Mouse (Mus musculus): ENCODE measurements at regions not wholly inside any gene's neighbourhood (a gene's known extent, or its start where the extent isn't known, plus 50 kb on each side); places are given as distances from the start of the nearest gene placed in this dataset.

- Histone ChIP-seq H3K9me3 (no peaks in the 10 kb centered on the region), H3K27ac (no peak overlapping the region), H3K27me3 (ENCODE audit: poor library complexity, severe bottlenecking) (no peaks in the 10 kb centered on the region), H3K36me3 (replicated peaks) (no peaks in the 10 kb centered on the region), H3K4me3 (no peak overlapping the region), H3K4me1 (no peaks in the 10 kb centered on the region)
- DNase-seq (ENCODE audit: extremely low spot score, low spot score), result no peak
- 73% methylated on average over 3 of the region's 3 CpGs for WGBS
These were observed 159.0 kb upstream of the Dusp10 start for GRCm38 (mm10) chr1:183853956-183854613.

GRCm38 (mm10) chr1:183865111-183865510, 148.0 kb upstream of the Dusp10 start:
- H3K27ac ChIP-seq, result no peak overlapping the region
- H3K4me1 ChIP-seq, result no peaks in the 10 kb centered on the region
- no peaks in the 10 kb centered on the region for H3K9me3 ChIP-seq
- WGBS, result 86% methylated on average over 4 of the region's 4 CpGs
- no peak overlapping the region for H3K4me3 ChIP-seq
- H3K36me3 ChIP-seq (replicated peaks), result no peaks in the 10 kb centered on the region
- H3K27me3 ChIP-seq (ENCODE audit: poor library complexity, severe bottlenecking), result no peaks in the 10 kb centered on the region
- no peak for DNase-seq (ENCODE audit: extremely low spot score, low spot score)

GRCm38 (mm10) chr1:183865586-183865985, 147.5 kb upstream of the Dusp10 start:
- no peaks in the 10 kb centered on the region for H3K36me3 ChIP-seq (replicated peaks)
- 91% methylated on average over 3 of the region's 3 CpGs for WGBS
- H3K27me3 ChIP-seq (ENCODE audit: poor library complexity, severe bottlenecking), result no peaks in the 10 kb centered on the region
- no peak overlapping the region for H3K4me3 ChIP-seq
- H3K9me3 ChIP-seq, result no peaks in the 10 kb centered on the region
- no peak for DNase-seq (ENCODE audit: extremely low spot score, low spot score)
- H3K4me1 ChIP-seq, result no peaks in the 10 kb centered on the region
- no peak overlapping the region for H3K27ac ChIP-seq

DNA sequence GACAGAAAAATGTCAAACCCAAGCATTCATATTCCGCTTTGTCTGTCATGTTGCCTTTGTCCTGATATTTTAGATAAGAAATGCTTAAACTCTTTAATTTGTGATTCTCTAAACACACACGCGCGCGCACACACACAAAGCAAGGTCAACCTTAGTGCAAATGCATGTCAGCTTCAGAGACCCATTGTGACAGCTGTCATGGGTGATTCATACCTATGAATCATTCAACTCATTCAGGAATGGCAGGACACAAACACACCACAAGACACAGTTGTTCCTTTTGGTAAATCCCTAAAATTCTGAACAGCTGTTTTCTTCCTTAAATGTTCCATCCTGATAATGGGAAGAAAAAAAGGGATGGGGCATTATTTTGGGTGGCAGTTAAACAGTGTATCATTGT, 144.1 kb upstream of the Dusp10 start:
- Histone ChIP-seq H3K4me1 (no peaks in the 10 kb centered on the region), H3K27me3 (ENCODE audit: poor library complexity, severe bottlenecking) (no peaks in the 10 kb centered on the region), H3K9me3 (no peaks in the 10 kb centered on the region), H3K36me3 (replicated peaks) (no peaks in the 10 kb centered on the region), H3K4me3 (no peak overlapping the region), H3K27ac (no peak overlapping the region)
- DNase-seq (ENCODE audit: extremely low spot score, low spot score), result no peak
- 97% methylated on average over 5 of the region's 5 CpGs for WGBS

- H3K4me1 ChIP-seq, result no peaks in the 10 kb centered on the region
- WGBS, result 92% methylated on average over 3 of the region's 3 CpGs
- H3K27me3 ChIP-seq (ENCODE audit: poor library complexity, severe bottlenecking), result no peaks in the 10 kb centered on the region
- no peak overlapping the region for H3K27ac ChIP-seq
- H3K4me3 ChIP-seq, result no peak overlapping the region
- no peaks in the 10 kb centered on the region for H3K9me3 ChIP-seq
- no peak for DNase-seq (ENCODE audit: extremely low spot score, low spot score)
- H3K36me3 ChIP-seq (replicated peaks), result no peaks in the 10 kb centered on the region
These were observed 117.2 kb upstream of the Dusp10 start for GRCm38 (mm10) chr1:183895936-183896335.

DNA sequence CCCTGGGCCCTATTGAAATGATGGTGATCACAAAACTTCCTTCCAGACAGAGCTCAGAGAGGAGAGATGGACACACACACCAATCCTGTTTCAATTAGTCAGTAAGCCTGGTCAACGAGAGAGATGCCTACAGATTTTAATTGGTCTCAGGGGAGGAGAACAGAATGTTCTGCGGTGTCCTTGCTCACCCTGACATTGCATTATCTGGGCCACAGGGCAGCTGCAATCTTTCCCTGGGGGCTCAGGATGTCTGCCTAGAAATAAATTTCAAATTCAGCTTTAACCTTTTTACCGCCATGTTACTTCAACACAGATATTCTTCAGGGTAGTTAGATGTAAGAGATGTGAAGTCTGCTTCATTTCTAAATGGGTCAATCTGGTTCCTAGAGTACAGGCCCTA, 115.0 kb upstream of the Dusp10 start:
- no peak for DNase-seq (ENCODE audit: extremely low spot score, low spot score)
- H3K4me3 ChIP-seq, result no peak overlapping the region
- H3K9me3 ChIP-seq, result no peaks in the 10 kb centered on the region
- 86% methylated on average over 3 of the region's 3 CpGs for WGBS
- no peaks in the 10 kb centered on the region for H3K36me3 ChIP-seq (replicated peaks)
- H3K27ac ChIP-seq, result no peak overlapping the region
- H3K27me3 ChIP-seq (ENCODE audit: poor library complexity, severe bottlenecking), result no peaks in the 10 kb centered on the region
- no peaks in the 10 kb centered on the region for H3K4me1 ChIP-seq

DNA sequence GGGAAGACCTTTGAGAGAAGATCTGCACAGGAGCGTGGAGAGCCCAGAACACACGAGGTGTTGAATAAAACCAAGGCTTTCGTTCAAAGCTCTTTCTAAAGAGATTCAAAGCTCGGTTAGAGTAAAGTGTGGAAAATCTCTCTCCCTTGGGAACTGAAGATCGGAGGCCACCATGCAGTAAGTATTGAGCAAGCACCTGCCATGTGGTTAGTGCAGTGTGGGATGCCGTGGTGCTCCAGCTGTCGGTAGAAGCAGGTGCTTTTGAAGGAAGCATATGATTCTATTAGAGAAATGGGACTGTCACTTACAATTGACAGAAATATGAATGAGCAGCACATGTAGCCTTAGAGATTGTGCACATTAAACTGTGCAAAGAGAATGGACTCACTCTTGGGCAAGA, 108.5 kb upstream of the Dusp10 start:
- Histone ChIP-seq H3K4me1 (no peaks in the 10 kb centered on the region), H3K9me3 (no peaks in the 10 kb centered on the region), H3K36me3 (replicated peaks) (no peaks in the 10 kb centered on the region), H3K4me3 (no peak overlapping the region), H3K27ac (no peak overlapping the region), H3K27me3 (ENCODE audit: poor library complexity, severe bottlenecking) (no peaks in the 10 kb centered on the region)
- 94% methylated on average over 7 of the region's 7 CpGs for WGBS
- DNase-seq (ENCODE audit: extremely low spot score, low spot score), result no peak

DNA sequence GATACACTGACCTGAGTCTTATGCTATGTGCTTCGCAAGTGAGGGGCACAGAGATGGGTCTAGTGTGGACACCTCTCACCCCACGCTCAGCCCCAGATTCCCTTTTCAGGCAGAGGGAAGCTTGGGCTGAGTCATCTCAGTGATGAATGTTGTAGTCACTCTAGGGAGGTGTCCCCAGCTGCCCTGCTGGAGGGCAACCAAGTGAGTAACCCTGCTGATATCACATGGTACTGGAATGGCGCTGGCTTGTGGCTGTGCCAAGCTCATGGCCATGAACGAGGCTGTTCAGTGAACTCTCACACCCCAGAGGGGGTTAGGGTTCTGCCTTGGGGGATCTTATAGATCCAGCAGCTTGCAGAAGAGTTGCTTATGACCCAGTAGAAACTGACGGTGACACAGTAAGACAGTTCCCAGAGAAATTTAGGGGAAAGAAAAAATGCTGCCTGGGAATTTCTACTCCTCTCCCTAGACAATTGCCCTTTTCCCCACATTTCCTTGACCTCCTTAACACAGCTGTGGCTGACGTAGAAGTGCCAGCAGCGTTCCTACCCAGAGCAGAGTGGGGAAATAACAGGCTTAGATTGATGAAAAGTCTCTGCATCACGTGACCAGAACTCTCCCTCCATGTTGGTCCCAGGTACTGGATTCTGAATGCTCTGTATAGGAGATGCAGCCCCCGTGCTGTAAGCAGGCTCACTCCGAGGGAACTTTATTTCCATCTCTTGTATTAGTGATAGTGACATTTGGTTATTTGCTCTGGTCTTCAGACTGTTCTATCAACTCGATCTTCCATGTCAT, 107.6 kb upstream of the Dusp10 start:
- H3K9me3 ChIP-seq, result no peaks in the 10 kb centered on the region
- WGBS, result 89% methylated on average over 11 of the region's 11 CpGs
- DNase-seq (ENCODE audit: extremely low spot score, low spot score), result no peak
- no peak overlapping the region for H3K4me3 ChIP-seq
- no peak overlapping the region for H3K27ac ChIP-seq
- no peaks in the 10 kb centered on the region for H3K27me3 ChIP-seq (ENCODE audit: poor library complexity, severe bottlenecking)
- H3K36me3 ChIP-seq (replicated peaks), result no peaks in the 10 kb centered on the region
- H3K4me1 ChIP-seq, result no peaks in the 10 kb centered on the region

- Histone ChIP-seq H3K27me3 (ENCODE audit: poor library complexity, severe bottlenecking) (no peaks in the 10 kb centered on the region), H3K9me3 (no peaks in the 10 kb centered on the region), H3K4me1 (no peaks in the 10 kb centered on the region), H3K4me3 (no peak overlapping the region), H3K27ac (no peak overlapping the region), H3K36me3 (replicated peaks) (no peaks in the 10 kb centered on the region)
- WGBS, result 79% methylated on average over 3 of the region's 3 CpGs
- DNase-seq (ENCODE audit: extremely low spot score, low spot score), result no peak
These were observed 95.4 kb upstream of the Dusp10 start for GRCm38 (mm10) chr1:183917656-183918055.

DNA sequence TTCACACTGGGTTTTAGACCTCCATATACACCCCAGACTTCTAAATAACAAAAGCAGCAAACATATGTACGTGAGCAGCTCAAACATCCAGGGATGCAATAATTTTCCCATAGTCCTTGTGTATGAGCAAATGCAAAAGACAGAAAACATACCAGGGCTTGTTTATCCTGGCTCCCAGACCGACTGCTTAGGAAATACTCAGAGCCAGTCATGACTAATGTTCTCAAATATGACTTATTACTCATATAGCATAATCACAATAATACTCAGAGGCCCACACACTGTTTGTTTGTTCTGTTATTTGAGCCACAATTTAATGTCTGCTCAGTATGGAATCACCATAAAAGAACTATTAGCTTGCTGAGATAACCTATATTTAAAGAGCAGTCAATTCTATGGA, 91.8 kb upstream of the Dusp10 start:
- no peak overlapping the region for H3K4me3 ChIP-seq
- 83% methylated on average over 2 of the region's 2 CpGs for WGBS

DNA sequence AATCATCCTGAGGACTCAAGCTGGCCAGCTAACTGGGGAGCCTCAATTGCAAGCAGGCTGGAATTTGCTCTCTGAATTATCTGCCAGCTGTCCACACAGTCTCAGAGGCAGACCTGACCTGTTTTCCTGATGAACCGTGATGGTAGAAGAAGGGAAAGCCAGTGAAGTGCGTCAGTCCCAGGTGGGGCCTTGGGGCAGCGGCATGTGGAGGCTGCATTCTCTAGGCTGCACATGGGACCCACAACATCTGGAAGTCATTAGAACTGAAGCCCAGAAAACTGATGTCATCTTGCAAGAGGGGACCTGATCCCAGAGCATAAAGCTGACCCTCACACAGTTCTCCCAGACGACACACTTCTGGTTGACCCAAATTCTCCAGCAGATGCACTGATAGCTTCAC, 84.6 kb upstream of the Dusp10 start:
- Histone ChIP-seq H3K9me3 (no peaks in the 10 kb centered on the region), H3K4me1 (no peaks in the 10 kb centered on the region), H3K27ac (no peak overlapping the region), H3K27me3 (ENCODE audit: poor library complexity, severe bottlenecking) (no peaks in the 10 kb centered on the region), H3K36me3 (replicated peaks) (no peaks in the 10 kb centered on the region), H3K4me3 (no peak overlapping the region)
- DNase-seq (ENCODE audit: extremely low spot score, low spot score), result no peak
- 77% methylated on average over 4 of the region's 4 CpGs for WGBS

More for the DNA sequence above, 91.8 kb upstream of the Dusp10 start:
- no peak for DNase-seq (ENCODE audit: extremely low spot score, low spot score)
- Histone ChIP-seq H3K9me3 (no peaks in the 10 kb centered on the region), H3K27me3 (ENCODE audit: poor library complexity, severe bottlenecking) (no peaks in the 10 kb centered on the region), H3K27ac (no peak overlapping the region), H3K4me1 (no peaks in the 10 kb centered on the region), H3K36me3 (replicated peaks) (no peaks in the 10 kb centered on the region)

GRCm38 (mm10) chr1:183930363-183930982, 82.6 kb upstream of the Dusp10 start:
- Histone ChIP-seq H3K4me1 (no peaks in the 10 kb centered on the region), H3K36me3 (replicated peaks) (no peaks in the 10 kb centered on the region), H3K9me3 (no peaks in the 10 kb centered on the region), H3K27ac (no peak overlapping the region), H3K27me3 (ENCODE audit: poor library complexity, severe bottlenecking) (no peaks in the 10 kb centered on the region), H3K4me3 (no peak overlapping the region)
- DNase-seq (ENCODE audit: extremely low spot score, low spot score), result no peak
- WGBS, result 94% methylated on average over 4 of the region's 4 CpGs

DNA sequence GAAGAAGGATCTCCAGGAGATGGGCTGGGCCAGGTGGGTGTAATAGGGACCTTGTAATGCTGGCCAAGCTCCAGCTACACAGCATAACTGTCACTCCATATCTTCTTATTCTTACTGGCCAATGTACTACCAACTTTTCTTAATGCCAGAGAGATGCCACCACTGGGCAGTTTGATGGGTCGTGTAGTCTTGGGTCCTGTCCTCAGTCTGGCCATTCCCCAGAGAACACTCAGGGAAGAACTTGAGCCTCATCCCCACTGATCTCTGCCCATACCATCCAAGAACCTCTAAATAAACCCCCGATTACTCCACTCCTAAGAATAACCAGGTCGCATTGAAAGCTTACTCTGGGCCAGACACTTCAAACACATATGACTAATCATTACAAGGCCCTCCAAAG, 82.0 kb upstream of the Dusp10 start:
- Histone ChIP-seq H3K27ac (no peak overlapping the region), H3K4me3 (no peak overlapping the region), H3K27me3 (ENCODE audit: poor library complexity, severe bottlenecking) (no peaks in the 10 kb centered on the region), H3K36me3 (replicated peaks) (no peaks in the 10 kb centered on the region), H3K4me1 (no peaks in the 10 kb centered on the region), H3K9me3 (no peaks in the 10 kb centered on the region)
- 91% methylated on average over 3 of the region's 3 CpGs for WGBS
- DNase-seq (ENCODE audit: extremely low spot score, low spot score), result no peak

Measured in forebrain, embryonic 10.5 days (tissue).